ENCODE assay signal across 8 mouse cellular contexts in the genomic region with DNA sequence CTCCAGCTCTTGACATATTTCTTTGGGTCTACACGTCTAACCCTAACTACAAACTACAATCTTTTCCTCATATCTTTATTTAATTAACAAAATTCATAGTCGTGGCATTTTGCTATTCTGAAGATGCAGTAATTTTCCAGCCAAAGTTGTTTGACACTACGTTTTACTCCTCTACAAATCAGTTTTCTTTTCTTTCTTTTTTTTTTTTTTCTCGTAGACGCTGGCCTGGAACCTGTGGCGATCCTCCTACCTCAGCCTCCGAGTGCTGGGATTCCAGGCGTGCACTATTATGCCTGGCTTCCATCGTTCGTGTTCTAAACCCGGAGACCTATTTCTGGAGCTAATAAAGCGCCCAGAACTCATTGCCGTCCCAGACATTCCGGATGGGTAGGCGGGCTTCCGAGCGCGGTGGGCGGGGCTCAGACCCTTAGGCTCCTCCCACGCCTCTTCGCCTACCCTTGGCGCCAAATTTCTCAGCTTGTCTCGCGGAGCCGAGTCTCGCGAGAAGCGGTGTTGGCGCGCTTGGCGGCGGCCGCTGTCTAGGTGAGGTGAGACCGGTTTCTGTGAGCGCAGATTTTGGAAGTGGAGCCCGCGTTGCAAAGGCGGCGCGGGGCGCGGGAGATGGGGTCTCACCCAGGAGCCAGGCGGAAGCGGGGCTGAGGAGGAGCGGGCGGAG. TPM values are rescaled to one million over a fixed set of nuclear protein-coding genes. Genes with fewer than 3 reads are reported as not detected.
DNase-seq lines count a peak whose midpoint lies in the region; ATAC-seq and TF ChIP-seq lines count a peak whose summit lies in the region.

Tipin (plus strand) TSS at position 477 of the 676 bp plus-strand sequence.

- H3K9me3 ChIP-seq in megakaryocyte, embryonic 14.5 days, result no peaks in the 10 kb centered on the region

- no peak within 1 kb of the TSS for H3K27ac ChIP-seq in cortical plate, adult 2 months (ENCODE audit: insufficient read depth, low read length)

- peak; percentile 76 for TF ChIP-seq POLR2A in cortical plate, adult 2 months (IDR thresholded peaks at IDR 0.05; ENCODE audit: extremely low read depth, insufficient read depth, low read length)

- peak within 1 kb of the TSS; percentile 94 for H3K4me3 ChIP-seq in cortical plate, adult 2 months (ENCODE audit: insufficient read depth, low read length)
- H3K4me3 ChIP-seq in megakaryocyte, embryonic 14.5 days (replicated peaks), result peak within 1 kb of the TSS; percentile 92

- no peak for TF ChIP-seq CTCF in cortical plate, adult 2 months (IDR thresholded peaks at IDR 0.05; ENCODE audit: extremely low read depth, insufficient read depth, low read length)

- peaks cover 11% of the 10 kb centered on the region for H3K36me3 ChIP-seq in megakaryocyte, embryonic 14.5 days (replicated peaks; ENCODE audit: low read length)

- H3K27me3 ChIP-seq in megakaryocyte, embryonic 14.5 days (replicated peaks), result no peaks in the 10 kb centered on the region

- no peaks in the 10 kb centered on the region for H3K4me1 ChIP-seq in cortical plate, adult 2 months (ENCODE audit: control insufficient read depth, insufficient read depth, low read length)
- H3K4me1 ChIP-seq in megakaryocyte, embryonic 14.5 days, result peaks cover 22% of the 10 kb centered on the region

- ATAC-seq in activated CD4-positive, CD25-positive, alpha-beta regulatory T cell, adult 4 months, result peak; percentile 98

- DNase-seq in gastrocnemius, adult 8-10 months (ENCODE audit: low spot score in 2 of 2), result peak; percentile 92 to 94
- DNase-seq in hindlimb bud, embryonic 11.5 days (ENCODE audit: extremely low spot score, low read depth, low spot score), result peak; percentile 86
- peak; percentile 77 to 87 for DNase-seq in left cerebral cortex, adult 8-10 months (ENCODE audit: low spot score in 2 of 2)
- DNase-seq in right cerebral cortex, postnatal 10 days (ENCODE audit: low spot score in 2 of 2), result peak; percentile 95 to 96
- peak; percentile 96 for DNase-seq in urinary bladder, postnatal 25 days (ENCODE audit: low spot score)

RNA-seq across cellular contexts. Expression of gene Tipin, which starts in this region (rescaled TPM):
- 10 to 100 TPM; 74.5 to 93.6 TPM for polyA plus RNA-seq in activated CD4-positive, CD25-positive, alpha-beta regulatory T cell, adult 4 months (2017; shearing (Covaris generic))
- polyA plus RNA-seq in cortical plate, adult 2 months (2012; rRNA removed), result 31.0 and 33.9 TPM in 2 replicates
- total RNA-seq in gastrocnemius, adult 8-10 months (2022), result 10 to 100 TPM; 10.8 to 14.9 (median 11.9) TPM
- total RNA-seq in left cerebral cortex, adult 8-10 months (2022), result 10 to 100 TPM; 19.5 to 24.7 (median 21.5) TPM
- 4.3 TPM in 1 of 2 replicates, not detected in the other for polyA plus RNA-seq in megakaryocyte, embryonic 14.5 days (2012; ENCODE audit: insufficient read depth, low replicate concordance)
